Mouse (Mus musculus) MEL (cell line): Measurements from ENCODE around the gene Hacl1. TPM values are rescaled to one million over a fixed set of nuclear protein-coding genes. Genes with fewer than 3 reads are reported as not detected.

ENCODE experiments used
- DNase-seq: peaks from one replicate; pipeline ENCODE4 v3.0.0; 2011; ENCODE audit warnings: low read depth, low spot score
- H3K27ac ChIP-seq: 2 replicates; pipeline ENCODE4 v1.5.1; 2012; ENCODE audit warnings: low read depth, mild to moderate bottlenecking, control low read depth, low read length, moderate library complexity; ENCODE audit not compliant: control insufficient read depth
- H3K27me3 ChIP-seq, 2 experiments: fragments of 150-350 bp in 1 of 2; sonication (generic) in 1 of 2; 2 replicates each; pipeline ENCODE4 v1.6.1; 2012; ENCODE audit warnings: low read length in 2 of 2, mild to moderate bottlenecking in 2 of 2, improper control_type of control experiment in 1 of 2, moderate library complexity in 1 of 2; ENCODE audit not compliant: insufficient read depth in 2 of 2, control insufficient read depth in 1 of 2
- H3K36me3 ChIP-seq, 2 experiments: 2 replicates each; pipeline ENCODE4 v1.6.1; 2012 to 2014; ENCODE audit warnings: low read length in 2 of 2, improper control_type of control experiment in 1 of 2, inconsistent platforms in 1 of 2, mild to moderate bottlenecking in 1 of 2; ENCODE audit not compliant: insufficient read depth in 2 of 2, control insufficient read depth in 1 of 2
- H3K4me1 ChIP-seq, 2 experiments: fragments of 150-350 bp in 1 of 2; sonication (generic) in 1 of 2; 2 replicates each; pipeline ENCODE4 v1.6.1; 2012; ENCODE audit warnings: low read length in 2 of 2, improper control_type of control experiment in 1 of 2, mild to moderate bottlenecking in 1 of 2; ENCODE audit not compliant: insufficient read depth in 2 of 2, control insufficient read depth in 1 of 2
- H3K4me3 ChIP-seq, 2 experiments: fragments of 150-350 bp in 1 of 2; sonication (generic) in 1 of 2; 2 replicates each; pipeline ENCODE4 v1.5.1; 2012; ENCODE audit warnings: low read depth in 2 of 2, low read length in 2 of 2, mild to moderate bottlenecking in 2 of 2, moderate library complexity in 2 of 2, control low read depth in 1 of 2, improper control_type of control experiment in 1 of 2; ENCODE audit not compliant: control insufficient read depth in 1 of 2, insufficient read depth in 1 of 2
- H3K79me2 ChIP-seq: 2 replicates; pipeline ENCODE4 v1.6.1; 2012; ENCODE audit warnings: mild to moderate bottlenecking, low read length, moderate library complexity; ENCODE audit not compliant: control insufficient read depth, poor library complexity, insufficient read depth
- H3K9ac ChIP-seq: 2 replicates; pipeline ENCODE4 v1.6.1; 2012; ENCODE audit warnings: low read depth, mild to moderate bottlenecking, control low read depth, low read length, moderate library complexity; ENCODE audit not compliant: control insufficient read depth, poor library complexity, severe bottlenecking
- H3K9me3 ChIP-seq: fragments of 150-350 bp; sonication (generic); replicated peaks from 2 replicates; pipeline ENCODE4 v1.6.1; 2012; ENCODE audit warnings: mild to moderate bottlenecking, low read length, improper control_type of control experiment, moderate library complexity; ENCODE audit not compliant: insufficient read depth
- BHLHE40 ChIP-seq: IDR thresholded peaks from 2 replicates; pipeline ENCODE4 v1.6.1; 2012; ENCODE audit warnings: low read depth, mild to moderate bottlenecking, inconsistent platforms, low read length, improper control_type of control experiment, borderline replicate concordance
- CHD1 ChIP-seq: IDR thresholded peaks from 2 replicates; pipeline ENCODE4 v1.6.1; 2012; ENCODE audit warnings: low read depth, mild to moderate bottlenecking, inconsistent platforms, low read length, improper control_type of control experiment
- E2F4 ChIP-seq: IDR thresholded peaks from 2 replicates; pipeline ENCODE4 v1.6.1; 2011; ENCODE audit warnings: low read depth, low read length, improper control_type of control experiment, borderline replicate concordance
- ELF1 ChIP-seq: IDR thresholded peaks from 2 replicates; pipeline ENCODE4 v1.6.1; 2014; ENCODE audit warnings: low read depth, mild to moderate bottlenecking, inconsistent platforms, low read length, improper control_type of control experiment, moderate library complexity
- ETS1 ChIP-seq: IDR thresholded peaks from 2 replicates; pipeline ENCODE4 v1.6.1; 2012; ENCODE audit warnings: low read depth, mild to moderate bottlenecking, inconsistent platforms, low read length, improper control_type of control experiment, moderate library complexity
- HCFC1 ChIP-seq: IDR thresholded peaks from 2 replicates; pipeline ENCODE4 v1.6.1; 2012; ENCODE audit warnings: low read depth, mild to moderate bottlenecking, inconsistent platforms, low read length, improper control_type of control experiment, moderate library complexity
- KAT2A ChIP-seq: conservative IDR thresholded peaks from 2 replicates; pipeline ENCODE4 v1.6.1; 2012; ENCODE audit warnings: low read depth, low read length, improper control_type of control experiment, inconsistent platforms
- MAFK ChIP-seq: IDR thresholded peaks from 2 replicates; pipeline ENCODE4 v1.6.1; 2011; ENCODE audit warnings: low read depth, mild to moderate bottlenecking, low read length, improper control_type of control experiment, borderline replicate concordance
- MAX ChIP-seq: IDR thresholded peaks from 2 replicates; pipeline ENCODE4 v1.6.1; 2011; ENCODE audit warnings: low read length, improper control_type of control experiment
- MAZ ChIP-seq: IDR thresholded peaks from 2 replicates; pipeline ENCODE4 v1.6.1; 2012; ENCODE audit warnings: low read depth, mild to moderate bottlenecking, inconsistent platforms, low read length, improper control_type of control experiment
- MYB ChIP-seq: IDR thresholded peaks from 2 replicates; pipeline ENCODE4 v1.6.1; 2011; ENCODE audit warnings: mild to moderate bottlenecking, low read depth, low read length, improper control_type of control experiment
- NELFE ChIP-seq: IDR thresholded peaks from 2 replicates; pipeline ENCODE4 v1.6.1; 2011; ENCODE audit warnings: low read depth, low read length, improper control_type of control experiment
- POLR2A ChIP-seq, 2 experiments: IDR thresholded peaks; 2 replicates each; pipeline ENCODE4 v1.6.1; 2011 to 2012; ENCODE audit warnings: low read length in 2 of 2, mild to moderate bottlenecking in 2 of 2, control low read depth in 1 of 2, improper control_type of control experiment in 1 of 2, low read depth in 1 of 2, moderate library complexity in 1 of 2; ENCODE audit not compliant: control insufficient read depth in 1 of 2, insufficient read depth in 1 of 2, poor library complexity in 1 of 2
- POLR2AphosphoS5 ChIP-seq: IDR thresholded peaks from 2 replicates; pipeline ENCODE4 v1.6.1; 2012; ENCODE audit warnings: low read depth, borderline replicate concordance, mild to moderate bottlenecking, inconsistent platforms, low read length, moderate library complexity, mixed read lengths
- RAD21 ChIP-seq: IDR thresholded peaks from 2 replicates; pipeline ENCODE4 v1.6.1; 2011; ENCODE audit warnings: mild to moderate bottlenecking, low read depth, low read length, improper control_type of control experiment
- RCOR1 ChIP-seq: IDR thresholded peaks from 2 replicates; pipeline ENCODE4 v1.6.1; 2012; ENCODE audit warnings: low read depth, mild to moderate bottlenecking, inconsistent platforms, low read length, improper control_type of control experiment
- SIN3A ChIP-seq: IDR thresholded peaks from 2 replicates; pipeline ENCODE4 v1.6.1; 2012; ENCODE audit warnings: low read length, improper control_type of control experiment, inconsistent platforms
- SMC3 ChIP-seq: IDR thresholded peaks from 2 replicates; pipeline ENCODE4 v1.6.1; 2011; ENCODE audit warnings: low read depth, low read length, improper control_type of control experiment
- TAL1 ChIP-seq: IDR thresholded peaks from 2 replicates; pipeline ENCODE4 v1.6.1; 2012; ENCODE audit warnings: mild to moderate bottlenecking, inconsistent platforms, low read length, moderate library complexity, mixed read lengths
- TBP ChIP-seq: IDR thresholded peaks from 2 replicates; pipeline ENCODE4 v1.8.0; 2011; ENCODE audit warnings: low read depth, low read length, improper control_type of control experiment
- UBTF ChIP-seq: IDR thresholded peaks from 2 replicates; pipeline ENCODE4 v1.6.1; 2012; ENCODE audit warnings: low read depth, mild to moderate bottlenecking, inconsistent platforms, low read length, improper control_type of control experiment, moderate library complexity, borderline replicate concordance; ENCODE audit not compliant: insufficient read depth
- USF1 ChIP-seq: IDR thresholded peaks from 2 replicates; pipeline ENCODE4 v1.6.1; 2014; ENCODE audit warnings: low read depth, mild to moderate bottlenecking, inconsistent platforms, low read length, improper control_type of control experiment, moderate library complexity
- USF2 ChIP-seq, 2 experiments: IDR thresholded peaks; 2 replicates each; pipeline ENCODE4 v1.6.1; 2011 to 2012; ENCODE audit warnings: improper control_type of control experiment in 2 of 2, low read length in 2 of 2, borderline replicate concordance in 1 of 2, inconsistent platforms in 1 of 2, low read depth in 1 of 2, mild to moderate bottlenecking in 1 of 2; ENCODE audit not compliant: insufficient read depth in 1 of 2
- ZKSCAN1 ChIP-seq: IDR thresholded peaks from 2 replicates; pipeline ENCODE4 v1.6.1; 2012; ENCODE audit warnings: low read depth, mild to moderate bottlenecking, inconsistent platforms, low read length, improper control_type of control experiment, moderate library complexity
- ZNF384 ChIP-seq: IDR thresholded peaks from 2 replicates; pipeline ENCODE4 v1.6.1; 2012; ENCODE audit warnings: low read depth, mild to moderate bottlenecking, inconsistent platforms, low read length, improper control_type of control experiment
- polyA plus RNA-seq, 2 experiments: library from polyadenylated mRNA; stranded (reverse) in 1 of 2; unstranded in 1 of 2; fragments of >175 nt in 1 of 2; fragments of >200 nt in 1 of 2; gene quantifications; 2 replicates each; pipeline versions ENCODE4 v1.2.1 to v1.2.4; 2012; ENCODE audit warnings: low replicate concordance in 2 of 2, low read depth in 1 of 2; ENCODE audit not compliant: insufficient read length in 2 of 2, insufficient read depth in 1 of 2, missing spikeins in 1 of 2
- total RNA-seq: library from RNA; depleted of rRNA; stranded (reverse); fragments of 300-350 nt; gene quantifications from 2 replicates; pipeline ENCODE4 v1.2.3, GENCODE M21; 2012

Gene Hacl1
- total and polyA plus RNA-seq, 3 experiments = 7.7 to 13.3 TPM; not detected in 1

DNA sequence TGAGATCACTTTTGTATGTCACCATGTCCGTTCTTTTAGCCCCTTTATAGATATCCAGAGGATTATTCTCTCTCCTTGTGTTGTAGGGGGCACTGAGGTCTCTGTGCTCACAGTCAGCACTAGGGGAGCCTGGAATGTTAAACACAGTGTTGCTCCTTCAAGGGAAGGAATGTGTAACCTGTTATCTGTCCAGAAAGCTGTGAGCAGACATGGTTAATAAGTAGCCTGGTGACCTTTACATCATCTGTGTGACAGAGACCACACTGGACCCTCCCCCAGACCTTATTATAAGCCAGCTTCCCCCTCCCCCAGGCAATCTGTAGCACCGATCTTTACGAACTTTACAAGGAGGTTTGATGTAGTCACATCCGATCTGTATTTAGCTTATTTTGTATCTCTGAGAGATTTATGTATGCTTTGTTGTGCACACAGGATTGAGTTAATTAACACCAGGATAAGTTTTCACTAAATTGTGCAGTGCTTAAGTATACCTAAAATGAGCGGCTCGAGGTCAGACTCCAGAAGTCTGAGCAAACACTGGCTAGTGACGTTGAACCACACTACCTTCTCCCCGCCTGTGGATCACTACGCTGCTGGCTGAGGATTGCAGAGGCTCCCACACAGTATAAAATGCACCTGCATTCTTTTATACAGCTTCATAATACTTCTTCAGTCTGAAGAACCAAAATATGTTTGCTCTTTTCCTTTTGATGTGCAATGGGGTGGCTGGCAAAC is 75.4 kb downstream of the Hacl1 start:
- Histone ChIP-seq H3K27me3 (no peaks in the 10 kb centered on the region; a peak in 1 of 4 replicates), H3K4me3 (no peak overlapping the region), H3K9me3 (no peaks in the 10 kb centered on the region), H3K9ac (no peak overlapping the region), H3K79me2 (no peaks in the 10 kb centered on the region)
- TF ChIP-seq ETS1 (no peak), RCOR1 (no peak), HCFC1 (no peak), POLR2AphosphoS5 (no peak), USF2 (IDR thresholded peaks at IDR 0.05; ENCODE audit: borderline replicate concordance in 1 of 2, insufficient read depth in 1 of 2, low read depth in 1 of 2, low read length in 2 of 2) (no peak), E2F4 (no peak), UBTF (no peak), TBP (no peak), NELFE (no peak), MAX (no peak), USF1 (no peak), SMC3 (no peak), MYB (no peak), ZNF384 (no peak)
- TF ChIP-seq, all 39 proteins: peak for 0
- peaks cover 8 to 25% of the 10 kb centered on the region in 2 experiments for H3K4me1 ChIP-seq
- no peak for DNase-seq
- no peak overlapping the region for H3K27ac ChIP-seq
- peaks cover 0 to 13% of the 10 kb centered on the region in 2 experiments; a peak in 2 of 4 replicates for H3K36me3 ChIP-seq

DNA sequence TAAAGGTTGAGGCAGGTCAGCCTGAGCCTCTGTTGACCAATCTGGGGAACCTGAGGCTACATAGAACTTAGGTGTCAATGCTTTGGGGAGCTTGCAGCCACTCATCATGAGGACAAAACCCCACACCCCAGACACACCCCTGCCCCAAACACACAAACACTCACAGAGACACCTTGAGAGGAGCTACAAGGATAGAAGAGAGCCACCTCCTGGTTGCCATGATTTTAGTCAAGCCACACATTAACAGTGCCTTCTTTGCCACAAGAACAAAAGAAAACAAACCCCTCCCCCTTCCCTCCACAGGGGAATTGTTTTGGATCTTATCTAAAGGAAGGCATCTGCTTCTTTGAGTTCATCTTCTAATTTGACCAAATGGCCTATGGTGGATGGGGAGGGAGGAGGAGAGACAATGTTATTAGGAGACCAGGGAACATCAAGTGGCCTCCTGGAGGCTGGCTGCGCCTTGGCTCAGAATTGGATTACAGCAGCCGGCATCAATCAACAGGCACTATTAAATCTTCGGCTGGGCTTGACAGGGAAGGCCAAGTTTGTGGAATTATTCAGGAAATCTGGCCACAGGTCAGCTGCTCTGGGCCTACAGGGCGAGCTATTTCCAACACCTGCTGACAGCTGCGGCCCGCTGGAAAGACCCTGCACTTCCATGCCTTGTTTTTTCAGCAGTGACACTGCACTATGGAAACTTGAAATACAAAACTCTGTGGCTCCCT is 76.5 kb downstream of the Hacl1 start:
- Histone ChIP-seq H3K4me1 (peaks cover 3 to 20% of the 10 kb centered on the region in 2 experiments), H3K36me3 (peaks cover 0 to 7% of the 10 kb centered on the region in 2 experiments; a peak in 2 of 4 replicates), H3K4me3 (no peak overlapping the region), H3K27me3 (no peaks in the 10 kb centered on the region; a peak in 1 of 4 replicates), H3K9me3 (no peaks in the 10 kb centered on the region), H3K79me2 (no peaks in the 10 kb centered on the region), H3K9ac (no peak overlapping the region)
- no peak for DNase-seq
- TF ChIP-seq KAT2A = no peak
- TF ChIP-seq TAL1 = no peak
- TF ChIP-seq USF2 (IDR thresholded peaks at IDR 0.05; ENCODE audit: borderline replicate concordance in 1 of 2, insufficient read depth in 1 of 2, low read depth in 1 of 2, low read length in 2 of 2) = no peak
- no peak for TF ChIP-seq MAFK
- TF ChIP-seq ELF1 = no peak
- TF ChIP-seq MAZ = no peak
- no peak for TF ChIP-seq NELFE
- no peak for TF ChIP-seq POLR2A (IDR thresholded peaks at IDR 0.05; ENCODE audit: control insufficient read depth in 1 of 2, insufficient read depth in 1 of 2, low read depth in 1 of 2, low read length in 2 of 2, poor library complexity in 1 of 2)
- no peak for TF ChIP-seq ETS1
- TF ChIP-seq TBP = no peak
- TF ChIP-seq SIN3A = no peak
- no peak for TF ChIP-seq RAD21
- TF ChIP-seq BHLHE40 = no peak
- TF ChIP-seq ZKSCAN1 = no peak
- no peak for TF ChIP-seq CHD1
- TF ChIP-seq, all 39 proteins: peak for 0
- no peak overlapping the region for H3K27ac ChIP-seq
